Mouse (Mus musculus): ENCODE results near the gene Tcaf2. TPM values are rescaled to one million over a fixed set of nuclear protein-coding genes. Genes with fewer than 3 reads are reported as not detected.

Gene Tcaf2
- polyA plus RNA-seq, 1 experiment from 2014 or later = 5.2 TPM

- WGBS = 76% methylated on average over 2 of the region's 2 CpGs
- H3K27me3 ChIP-seq = no peaks in the 10 kb centered on the region
- no peak overlapping the region for H3K27ac ChIP-seq
- H3K36me3 ChIP-seq = no peaks in the 10 kb centered on the region
- no peak overlapping the region for H3K9ac ChIP-seq
- H3K4me3 ChIP-seq (replicated peaks) = no peak overlapping the region
- H3K9me3 ChIP-seq (replicated peaks) = no peaks in the 10 kb centered on the region
- no peak for ATAC-seq (replicated peaks; ENCODE audit: low FRiP score)
- H3K4me2 ChIP-seq = no peak overlapping the region
- no peaks in the 10 kb centered on the region for H3K4me1 ChIP-seq
These were observed 28.1 kb downstream of the Tcaf2 start for GRCm38 (mm10) chr6:42616904-42617303.

- Histone ChIP-seq H3K4me1 (0 out of 2 replicates have a peak, but pooled peaks cover 3% of the 10 kb centered on the region), H3K9ac (no peak overlapping the region), H3K27ac (no peak overlapping the region), H3K9me3 (replicated peaks) (no peaks in the 10 kb centered on the region; the same call in 1 of the 2 replicates), H3K4me2 (no peak overlapping the region), H3K36me3 (no peaks in the 10 kb centered on the region), H3K4me3 (replicated peaks) (no peak overlapping the region), H3K27me3 (no peaks in the 10 kb centered on the region)
- no peak for ATAC-seq (replicated peaks; ENCODE audit: low FRiP score)
These were observed 32.8 kb downstream of the Tcaf2 start for GRCm38 (mm10) chr6:42612218-42612617.

- 44% methylated on average over 4 of the region's 4 CpGs for WGBS
These were observed 34.0 kb downstream of the Tcaf2 start for GRCm38 (mm10) chr6:42610954-42611522.

GRCm38 (mm10) chr6:42597592-42597991 lies 47.5 kb downstream of the Tcaf2 start, which contains the start of gene Tcaf3:
Gene Tcaf3, minus strand, starts transcription at chr6:42597692.
- ATAC-seq (replicated peaks; ENCODE audit: low FRiP score) = no peak
- Histone ChIP-seq H3K4me1 (no peaks in the 10 kb centered on the region), H3K9me3 (replicated peaks) (no peaks in the 10 kb centered on the region), H3K4me2 (no peak within 1 kb of the TSS), H3K36me3 (no peaks in the 10 kb centered on the region), H3K9ac (no peak within 1 kb of the TSS), H3K4me3 (replicated peaks) (no peak within 1 kb of the TSS), H3K27me3 (no peaks in the 10 kb centered on the region), H3K27ac (no peak within 1 kb of the TSS)
- 87% methylated on average over 4 of the region's 4 CpGs for WGBS

More at GRCm38 (mm10) chr6:42610954-42611522, 34.0 kb downstream of the Tcaf2 start:
- Histone ChIP-seq H3K27ac (no peak overlapping the region), H3K4me3 (replicated peaks) (no peak overlapping the region), H3K4me2 (no peak overlapping the region), H3K36me3 (no peaks in the 10 kb centered on the region), H3K27me3 (no peaks in the 10 kb centered on the region), H3K4me1 (0 out of 2 replicates have a peak, but pooled peaks cover 3% of the 10 kb centered on the region), H3K9me3 (replicated peaks) (no peaks in the 10 kb centered on the region; the same call in 1 of the 2 replicates), H3K9ac (no peak overlapping the region)
- ATAC-seq (replicated peaks; ENCODE audit: low FRiP score) = peak; percentile 64; the same call in 1 of the 2 replicates

- Histone ChIP-seq H3K36me3 (no peaks in the 10 kb centered on the region), H3K4me3 (replicated peaks) (no peak overlapping the region), H3K9me3 (replicated peaks) (no peaks in the 10 kb centered on the region), H3K27me3 (no peaks in the 10 kb centered on the region), H3K4me2 (no peak overlapping the region), H3K27ac (no peak overlapping the region), H3K4me1 (no peaks in the 10 kb centered on the region), H3K9ac (no peak overlapping the region)
- 70% methylated on average over 17 of the region's 17 CpGs for WGBS
- no peak for ATAC-seq (replicated peaks; ENCODE audit: low FRiP score)
These were observed 51.7 kb downstream of the Tcaf2 start for GRCm38 (mm10) chr6:42593138-42593882.

- WGBS = 87% methylated on average over 5 of the region's 5 CpGs
These were observed 58.5 kb downstream of the Tcaf2 start for GRCm38 (mm10) chr6:42586569-42586968.

GRCm38 (mm10) chr6:42583488-42583872 lies 61.6 kb downstream of the Tcaf2 start:
- no peak for ATAC-seq (replicated peaks; ENCODE audit: low FRiP score)
- peak overlapping the region; percentile 44 for H3K4me2 ChIP-seq
- no peaks in the 10 kb centered on the region for H3K9me3 ChIP-seq (replicated peaks)
- no peak overlapping the region for H3K9ac ChIP-seq
- 0 out of 2 replicates have a peak, but pooled peaks cover 4% of the 10 kb centered on the region for H3K4me1 ChIP-seq
- WGBS = under 1% methylated on average over 7 of the region's 7 CpGs
- H3K27me3 ChIP-seq = no peaks in the 10 kb centered on the region
- no peak overlapping the region for H3K27ac ChIP-seq
- H3K4me3 ChIP-seq (replicated peaks) = no peak overlapping the region
- no peaks in the 10 kb centered on the region for H3K36me3 ChIP-seq

More at GRCm38 (mm10) chr6:42586569-42586968, 58.5 kb downstream of the Tcaf2 start:
- Histone ChIP-seq H3K9me3 (replicated peaks) (no peaks in the 10 kb centered on the region), H3K9ac (no peak overlapping the region), H3K4me3 (replicated peaks) (no peak overlapping the region), H3K27ac (no peak overlapping the region), H3K4me1 (0 out of 2 replicates have a peak, but pooled peaks cover 4% of the 10 kb centered on the region), H3K27me3 (no peaks in the 10 kb centered on the region), H3K36me3 (no peaks in the 10 kb centered on the region), H3K4me2 (no peak overlapping the region)
- ATAC-seq (replicated peaks; ENCODE audit: low FRiP score) = no peak

- H3K4me2 ChIP-seq = peak overlapping the region; percentile 44
- ATAC-seq (replicated peaks; ENCODE audit: low FRiP score) = no peak
- 60% methylated on average over 9 of the region's 9 CpGs for WGBS
- H3K27ac ChIP-seq = no peak overlapping the region
- no peaks in the 10 kb centered on the region for H3K36me3 ChIP-seq
- H3K4me3 ChIP-seq (replicated peaks) = no peak overlapping the region
- 0 out of 2 replicates have a peak, but pooled peaks cover 4% of the 10 kb centered on the region for H3K4me1 ChIP-seq
- H3K9ac ChIP-seq = no peak overlapping the region
- no peaks in the 10 kb centered on the region for H3K9me3 ChIP-seq (replicated peaks)
- no peaks in the 10 kb centered on the region for H3K27me3 ChIP-seq
These were observed 62.1 kb downstream of the Tcaf2 start for GRCm38 (mm10) chr6:42582741-42583487.

- 0 out of 2 replicates have a peak, but pooled peaks cover 4% of the 10 kb centered on the region for H3K4me1 ChIP-seq
- no peak overlapping the region for H3K9ac ChIP-seq
- ATAC-seq (replicated peaks; ENCODE audit: low FRiP score) = no peak
- no peak overlapping the region for H3K27ac ChIP-seq
- WGBS = 78% methylated on average over 4 of the region's 4 CpGs
- H3K4me3 ChIP-seq (replicated peaks) = no peak overlapping the region
- H3K27me3 ChIP-seq = no peaks in the 10 kb centered on the region
- no peak overlapping the region for H3K4me2 ChIP-seq
- H3K9me3 ChIP-seq (replicated peaks) = no peaks in the 10 kb centered on the region
- no peaks in the 10 kb centered on the region for H3K36me3 ChIP-seq
These were observed 66.4 kb downstream of the Tcaf2 start for GRCm38 (mm10) chr6:42578678-42579077.

GRCm38 (mm10) chr6:42577433-42577832 lies 67.6 kb downstream of the Tcaf2 start:
- Histone ChIP-seq H3K9ac (no peak overlapping the region), H3K27me3 (no peaks in the 10 kb centered on the region), H3K36me3 (no peaks in the 10 kb centered on the region), H3K9me3 (replicated peaks) (no peaks in the 10 kb centered on the region), H3K27ac (no peak overlapping the region), H3K4me2 (no peak overlapping the region), H3K4me3 (replicated peaks) (no peak overlapping the region), H3K4me1 (no peaks in the 10 kb centered on the region)
- no peak for ATAC-seq (replicated peaks; ENCODE audit: low FRiP score)
- WGBS = 95% methylated on average over 2 of the region's 2 CpGs
